Mouse (Mus musculus): ENCODE results near the gene Ube2s. TPM values are rescaled to one million over a fixed set of nuclear protein-coding genes. Genes with fewer than 3 reads are reported as not detected.
"Not testable (repeated sequence)": the region's sequence is repeated elsewhere in the genome, so short reads cannot be mapped to it uniquely, and the experiment has no call there.

Gene Ube2s
- 355 and 372 TPM in 2 replicates for polyA plus RNA-seq (2015; fragmentation: Nextera tagmentation; extraction: Ambion mirVana)

- under 1% methylated on average over 62 of the region's 62 CpGs for WGBS
- Histone ChIP-seq H3K4me3 (ENCODE audit: low read length) (peak within 1 kb of the TSS; percentile 99), H3K9ac (ENCODE audit: low read length) (peak within 1 kb of the TSS; percentile 100), H3K27ac (ENCODE audit: low read length) (peak within 1 kb of the TSS; percentile 99), H3K27me3 (ENCODE audit: control insufficient read depth, insufficient read depth, low read depth, low read length) (no peaks in the 10 kb centered on the region), H3K4me1 (replicated peaks; ENCODE audit: control insufficient read depth, insufficient read depth, low read length) (peaks cover 22% of the 10 kb centered on the region), H3K36me3 (ENCODE audit: control insufficient read depth, insufficient read depth, low read length) (peaks cover 14% of the 10 kb centered on the region), H3K4me2 (ENCODE audit: low read depth, low read length) (peak within 1 kb of the TSS; percentile 80), H3K9me3 (ENCODE audit: control insufficient read depth, low read length) (no peaks in the 10 kb centered on the region)
- peak; percentile 99 for ATAC-seq (ENCODE audit: low read depth)
Measured at GRCm38 (mm10) chr7:4812303-4813104, at the start of gene Ube2s. Gene Ube2s (minus strand): TSS chr7:4812590.

DNA sequence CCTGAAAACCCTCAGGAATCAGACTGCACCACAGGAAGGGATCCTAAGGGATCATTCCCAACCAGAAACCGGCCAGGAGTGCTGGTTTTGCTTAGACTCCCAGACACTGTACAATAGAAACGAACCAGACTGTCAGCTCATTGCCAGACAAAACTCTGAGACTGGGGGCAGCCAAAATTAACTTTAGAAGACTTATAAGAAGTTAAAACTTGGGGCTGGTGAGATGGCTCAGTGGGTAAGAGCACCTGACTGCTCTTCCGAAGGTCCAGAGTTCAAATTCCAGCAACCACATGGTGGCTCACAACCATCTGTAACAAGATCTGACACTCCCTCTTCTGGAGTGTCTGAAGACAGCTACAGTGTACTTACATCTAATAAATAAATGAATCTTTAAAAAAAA lies 48.5 kb upstream of the Ube2s start:
- not testable (repeated sequence) for H3K36me3 ChIP-seq (ENCODE audit: control insufficient read depth, insufficient read depth, low read length); H3K4me3 ChIP-seq (ENCODE audit: low read length); H3K27ac ChIP-seq (ENCODE audit: low read length); H3K9ac ChIP-seq (ENCODE audit: low read length); H3K4me2 ChIP-seq (ENCODE audit: low read depth, low read length); ATAC-seq (ENCODE audit: low read depth); H3K9me3 ChIP-seq (ENCODE audit: control insufficient read depth, low read length); H3K27me3 ChIP-seq (ENCODE audit: control insufficient read depth, insufficient read depth, low read depth, low read length)
- WGBS: 69% methylated on average over 3 of the region's 3 CpGs
- peaks cover 14% of the 10 kb centered on the region for H3K4me1 ChIP-seq (replicated peaks; ENCODE audit: control insufficient read depth, insufficient read depth, low read length)

DNA sequence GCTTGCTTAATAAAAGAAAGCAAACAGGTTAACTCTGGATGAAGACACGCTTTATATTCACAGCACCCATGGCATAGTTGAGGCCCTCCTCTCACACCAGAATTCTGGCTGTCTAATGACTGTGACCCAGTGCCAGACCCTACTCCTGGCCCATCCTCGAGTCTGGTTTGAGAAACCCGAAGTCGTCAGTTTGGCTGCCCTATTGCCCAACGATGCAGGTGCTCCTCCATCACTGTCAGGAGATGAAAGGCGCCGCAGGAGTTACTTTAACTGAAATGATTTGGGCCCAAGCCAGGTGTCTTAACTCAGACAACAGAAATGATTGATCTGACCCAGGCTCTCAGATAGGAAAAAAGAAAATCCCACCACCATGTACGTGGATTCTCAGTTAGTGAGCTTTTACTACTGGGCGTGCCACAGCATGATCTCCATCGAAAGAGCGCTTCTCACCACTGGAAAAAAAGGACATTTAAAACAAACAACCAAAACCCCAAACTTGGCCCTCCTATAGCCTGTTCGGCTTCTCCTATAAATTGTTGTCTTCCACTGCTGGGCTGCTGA lies 47.1 kb upstream of the Ube2s start:
- Histone ChIP-seq H3K4me3 (ENCODE audit: low read length) (no peak overlapping the region), H3K9me3 (ENCODE audit: control insufficient read depth, low read length) (no peaks in the 10 kb centered on the region), H3K4me1 (replicated peaks; ENCODE audit: control insufficient read depth, insufficient read depth, low read length) (peaks cover 9% of the 10 kb centered on the region), H3K36me3 (ENCODE audit: control insufficient read depth, insufficient read depth, low read length) (no peaks in the 10 kb centered on the region), H3K27me3 (ENCODE audit: control insufficient read depth, insufficient read depth, low read depth, low read length) (no peaks in the 10 kb centered on the region), H3K9ac (ENCODE audit: low read length) (no peak overlapping the region), H3K27ac (ENCODE audit: low read length) (no peak overlapping the region), H3K4me2 (ENCODE audit: low read depth, low read length) (no peak overlapping the region)
- no peak for ATAC-seq (ENCODE audit: low read depth)
- 29% methylated on average over 12 of the region's 12 CpGs for WGBS

GRCm38 (mm10) chr7:4857321-4857720 lies 44.9 kb upstream of the Ube2s start:
- no peak overlapping the region for H3K4me3 ChIP-seq (ENCODE audit: low read length)
- H3K27ac ChIP-seq (ENCODE audit: low read length): no peak overlapping the region
- no peaks in the 10 kb centered on the region for H3K36me3 ChIP-seq (ENCODE audit: control insufficient read depth, insufficient read depth, low read length)
- 54% methylated on average over 7 of the region's 7 CpGs for WGBS
- no peak overlapping the region for H3K9ac ChIP-seq (ENCODE audit: low read length)
- H3K27me3 ChIP-seq (ENCODE audit: control insufficient read depth, insufficient read depth, low read depth, low read length): no peaks in the 10 kb centered on the region
- H3K9me3 ChIP-seq (ENCODE audit: control insufficient read depth, low read length): no peaks in the 10 kb centered on the region
- ATAC-seq (ENCODE audit: low read depth): no peak
- no peaks in the 10 kb centered on the region for H3K4me1 ChIP-seq (replicated peaks; ENCODE audit: control insufficient read depth, insufficient read depth, low read length)
- H3K4me2 ChIP-seq (ENCODE audit: low read depth, low read length): no peak overlapping the region

GRCm38 (mm10) chr7:4856508-4856907 lies 44.1 kb upstream of the Ube2s start:
- no peak overlapping the region for H3K4me3 ChIP-seq (ENCODE audit: low read length)
- WGBS: 85% methylated on average over 9 of the region's 9 CpGs
- H3K36me3 ChIP-seq (ENCODE audit: control insufficient read depth, insufficient read depth, low read length): no peaks in the 10 kb centered on the region
- H3K4me2 ChIP-seq (ENCODE audit: low read depth, low read length): no peak overlapping the region
- H3K27me3 ChIP-seq (ENCODE audit: control insufficient read depth, insufficient read depth, low read depth, low read length): no peaks in the 10 kb centered on the region
- H3K9ac ChIP-seq (ENCODE audit: low read length): no peak overlapping the region
- no peaks in the 10 kb centered on the region for H3K9me3 ChIP-seq (ENCODE audit: control insufficient read depth, low read length)
- H3K27ac ChIP-seq (ENCODE audit: low read length): no peak overlapping the region
- no peaks in the 10 kb centered on the region for H3K4me1 ChIP-seq (replicated peaks; ENCODE audit: control insufficient read depth, insufficient read depth, low read length)
- ATAC-seq (ENCODE audit: low read depth): no peak

GRCm38 (mm10) chr7:4853613-4854012 lies 41.2 kb upstream of the Ube2s start:
- Histone ChIP-seq H3K27ac (ENCODE audit: low read length) (no peak overlapping the region), H3K4me2 (ENCODE audit: low read depth, low read length) (no peak overlapping the region), H3K27me3 (ENCODE audit: control insufficient read depth, insufficient read depth, low read depth, low read length) (no peaks in the 10 kb centered on the region), H3K9ac (ENCODE audit: low read length) (no peak overlapping the region), H3K4me1 (replicated peaks; ENCODE audit: control insufficient read depth, insufficient read depth, low read length) (no peaks in the 10 kb centered on the region), H3K9me3 (ENCODE audit: control insufficient read depth, low read length) (no peaks in the 10 kb centered on the region), H3K4me3 (ENCODE audit: low read length) (no peak overlapping the region), H3K36me3 (ENCODE audit: control insufficient read depth, insufficient read depth, low read length) (no peaks in the 10 kb centered on the region)
- 79% methylated on average over 3 of the region's 3 CpGs for WGBS
- no peak for ATAC-seq (ENCODE audit: low read depth)

DNA sequence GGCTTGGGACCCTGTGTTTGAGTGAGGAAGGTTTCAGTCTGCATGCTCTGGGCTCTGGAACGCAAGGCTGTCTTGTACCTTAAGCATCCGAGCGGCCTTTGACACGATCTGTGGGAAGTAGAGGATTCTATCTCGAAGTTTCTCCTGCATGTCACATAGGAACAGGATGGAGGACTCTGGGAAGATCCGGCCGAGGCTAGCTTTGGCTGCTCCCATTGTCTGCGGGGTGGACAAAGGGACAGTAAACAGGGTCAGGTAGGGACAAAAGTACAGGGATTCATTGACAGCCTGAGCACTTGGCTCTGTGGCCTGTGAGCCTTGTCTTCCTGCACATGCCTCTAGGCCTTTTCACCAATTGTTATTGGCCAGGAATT lies 38.9 kb upstream of the Ube2s start:
- WGBS: 64% methylated on average over 8 of the region's 8 CpGs
- no peak for ATAC-seq (ENCODE audit: low read depth)

DNA sequence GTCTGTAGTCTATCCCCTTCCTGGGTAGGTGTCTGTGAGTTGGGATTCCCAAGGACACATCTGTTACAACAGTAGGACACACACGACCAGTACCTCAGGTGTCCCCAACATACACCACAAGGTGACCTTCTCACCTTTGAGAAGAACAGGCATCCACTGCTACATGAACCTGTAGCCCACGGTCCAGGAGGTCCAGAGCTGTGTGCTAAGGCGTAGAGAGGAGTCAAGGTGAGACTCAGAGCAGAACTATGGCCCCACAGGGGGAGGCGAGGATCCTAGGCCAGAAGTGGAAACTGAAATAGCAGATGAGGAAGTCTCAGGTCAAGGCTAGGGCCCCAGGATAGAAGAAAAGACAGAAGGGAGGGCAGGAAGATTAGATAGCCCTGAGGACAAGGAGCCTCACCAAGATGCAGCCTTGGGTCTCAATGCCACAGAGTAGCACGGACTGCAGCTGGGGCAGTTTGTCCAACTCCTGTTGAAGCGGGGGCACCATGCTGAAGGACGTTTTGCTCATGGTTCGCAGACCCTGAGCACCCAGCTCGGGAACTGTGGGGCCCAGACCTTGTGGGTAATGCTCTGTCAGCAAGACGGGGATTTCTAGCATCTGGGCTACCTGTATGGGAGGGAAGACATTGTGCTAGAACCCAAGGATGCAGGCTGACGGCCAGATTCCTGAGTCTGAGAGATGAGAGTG lies 38.4 kb upstream of the Ube2s start:
- ATAC-seq (ENCODE audit: low read depth): no peak
- H3K9ac ChIP-seq (ENCODE audit: low read length): no peak overlapping the region
- no peak overlapping the region for H3K4me3 ChIP-seq (ENCODE audit: low read length)
- H3K4me2 ChIP-seq (ENCODE audit: low read depth, low read length): no peak overlapping the region
- no peaks in the 10 kb centered on the region for H3K4me1 ChIP-seq (replicated peaks; ENCODE audit: control insufficient read depth, insufficient read depth, low read length)
- no peaks in the 10 kb centered on the region for H3K9me3 ChIP-seq (ENCODE audit: control insufficient read depth, low read length)
- 71% methylated on average over 11 of the region's 11 CpGs for WGBS
- no peaks in the 10 kb centered on the region for H3K36me3 ChIP-seq (ENCODE audit: control insufficient read depth, insufficient read depth, low read length)
- no peak overlapping the region for H3K27ac ChIP-seq (ENCODE audit: low read length)
- H3K27me3 ChIP-seq (ENCODE audit: control insufficient read depth, insufficient read depth, low read depth, low read length): no peaks in the 10 kb centered on the region

More for the DNA sequence above, 38.9 kb upstream of the Ube2s start:
- Histone ChIP-seq H3K9me3 (ENCODE audit: control insufficient read depth, low read length) (no peaks in the 10 kb centered on the region), H3K4me1 (replicated peaks; ENCODE audit: control insufficient read depth, insufficient read depth, low read length) (no peaks in the 10 kb centered on the region), H3K27me3 (ENCODE audit: control insufficient read depth, insufficient read depth, low read depth, low read length) (no peaks in the 10 kb centered on the region), H3K36me3 (ENCODE audit: control insufficient read depth, insufficient read depth, low read length) (no peaks in the 10 kb centered on the region), H3K27ac (ENCODE audit: low read length) (no peak overlapping the region), H3K4me3 (ENCODE audit: low read length) (no peak overlapping the region), H3K9ac (ENCODE audit: low read length) (no peak overlapping the region), H3K4me2 (ENCODE audit: low read depth, low read length) (no peak overlapping the region)

- Histone ChIP-seq H3K36me3 (ENCODE audit: control insufficient read depth, insufficient read depth, low read length) (no peaks in the 10 kb centered on the region), H3K27ac (ENCODE audit: low read length) (no peak overlapping the region), H3K4me1 (replicated peaks; ENCODE audit: control insufficient read depth, insufficient read depth, low read length) (peaks cover 5% of the 10 kb centered on the region), H3K4me2 (ENCODE audit: low read depth, low read length) (no peak overlapping the region), H3K9me3 (ENCODE audit: control insufficient read depth, low read length) (no peaks in the 10 kb centered on the region; the same call in 1 of the 2 replicates), H3K9ac (ENCODE audit: low read length) (no peak overlapping the region), H3K27me3 (ENCODE audit: control insufficient read depth, insufficient read depth, low read depth, low read length) (peaks cover 12% of the 10 kb centered on the region), H3K4me3 (ENCODE audit: low read length) (no peak overlapping the region)
- WGBS: 42% methylated on average over 9 of the region's 9 CpGs
- no peak for ATAC-seq (ENCODE audit: low read depth)
Measured at GRCm38 (mm10) chr7:4849372-4849771, 37.0 kb upstream of the Ube2s start.
